Mouse (Mus musculus): ENCODE measurements around the gene Gfpt2.
A peak's percentile ranks its signal among the peaks of the same experiment; 100 is the strongest.
"Not testable (repeated sequence)": the region's sequence is repeated elsewhere in the genome, so short reads cannot be mapped to it uniquely, and the experiment has no call there.

Gene Gfpt2

GRCm38 (mm10) chr11:49793131-49793530, 847 bp upstream of the Gfpt2 start:
- DNase-seq (ENCODE audit: low spot score in 2 of 2) = peak; percentile 5 to 45

- DNase-seq (ENCODE audit: low spot score in 2 of 2) = peak in 1 of 2 experiments; percentile 19
These were observed 565 bp downstream of the Gfpt2 start for GRCm38 (mm10) chr11:49794342-49795144.

- DNase-seq (ENCODE audit: low spot score in 2 of 2) = no peak
These were observed 5.0 kb downstream of the Gfpt2 start for GRCm38 (mm10) chr11:49798931-49799330.

- no peak for DNase-seq (ENCODE audit: low spot score in 2 of 2)
These were observed 7.5 kb downstream of the Gfpt2 start for GRCm38 (mm10) chr11:49801516-49801915.

- DNase-seq (ENCODE audit: low spot score in 2 of 2) = no peak
These were observed 9.8 kb downstream of the Gfpt2 start for GRCm38 (mm10) chr11:49803801-49804200.

GRCm38 (mm10) chr11:49806218-49806617, 12.2 kb downstream of the Gfpt2 start:
- no peak for DNase-seq (ENCODE audit: low spot score in 2 of 2)

- DNase-seq (ENCODE audit: low spot score in 2 of 2) = no peak
These were observed 15.0 kb downstream of the Gfpt2 start for GRCm38 (mm10) chr11:49808946-49809345.

GRCm38 (mm10) chr11:49810696-49811095, 16.7 kb downstream of the Gfpt2 start:
- DNase-seq (ENCODE audit: low spot score in 2 of 2) = not testable (repeated sequence)

GRCm38 (mm10) chr11:49811099-49811541, 17.1 kb downstream of the Gfpt2 start:
- peak in 1 of 2 experiments; percentile 64 for DNase-seq (ENCODE audit: low spot score in 2 of 2)

GRCm38 (mm10) chr11:49811879-49812278, 17.9 kb downstream of the Gfpt2 start:
- DNase-seq (ENCODE audit: low spot score in 2 of 2) = no peak

- no peak for DNase-seq (ENCODE audit: low spot score in 2 of 2)
These were observed 25.0 kb downstream of the Gfpt2 start for GRCm38 (mm10) chr11:49818869-49819566.

GRCm38 (mm10) chr11:49819676-49820075, 25.7 kb downstream of the Gfpt2 start:
- no peak for DNase-seq (ENCODE audit: low spot score in 2 of 2)

GRCm38 (mm10) chr11:49820928-49821327, 26.9 kb downstream of the Gfpt2 start:
- DNase-seq (ENCODE audit: low spot score in 2 of 2) = no peak

GRCm38 (mm10) chr11:49821546-49821945, 27.6 kb downstream of the Gfpt2 start:
- no peak for DNase-seq (ENCODE audit: low spot score in 2 of 2)

- no peak for DNase-seq (ENCODE audit: low spot score in 2 of 2)
These were observed 28.4 kb downstream of the Gfpt2 start for GRCm38 (mm10) chr11:49822337-49822736.

GRCm38 (mm10) chr11:49824896-49825295, 30.9 kb downstream of the Gfpt2 start:
- DNase-seq (ENCODE audit: low spot score in 2 of 2) = peak; percentile 39 to 75

GRCm38 (mm10) chr11:49827243-49827642, 33.3 kb downstream of the Gfpt2 start:
- DNase-seq (ENCODE audit: low spot score in 2 of 2) = no peak

- no peak for DNase-seq (ENCODE audit: low spot score in 2 of 2)
These were observed 35.3 kb downstream of the Gfpt2 start for GRCm38 (mm10) chr11:49829176-49829745.

GRCm38 (mm10) chr11:49831980-49832379, 38.0 kb downstream of the Gfpt2 start:
- no peak for DNase-seq (ENCODE audit: low spot score in 2 of 2)

GRCm38 (mm10) chr11:49832962-49833361, 39.0 kb downstream of the Gfpt2 start:
- no peak for DNase-seq (ENCODE audit: low spot score in 2 of 2)

GRCm38 (mm10) chr11:49834248-49834647, 40.3 kb downstream of the Gfpt2 start:
- DNase-seq (ENCODE audit: low spot score in 2 of 2) = no peak

GRCm38 (mm10) chr11:49835257-49835956, 41.4 kb downstream of the Gfpt2 start:
- no peak for DNase-seq (ENCODE audit: low spot score in 2 of 2)

All from urinary bladder, adult 18-20 months (tissue).